Mouse (Mus musculus): ENCODE data around the gene Csrp2.

DNA sequence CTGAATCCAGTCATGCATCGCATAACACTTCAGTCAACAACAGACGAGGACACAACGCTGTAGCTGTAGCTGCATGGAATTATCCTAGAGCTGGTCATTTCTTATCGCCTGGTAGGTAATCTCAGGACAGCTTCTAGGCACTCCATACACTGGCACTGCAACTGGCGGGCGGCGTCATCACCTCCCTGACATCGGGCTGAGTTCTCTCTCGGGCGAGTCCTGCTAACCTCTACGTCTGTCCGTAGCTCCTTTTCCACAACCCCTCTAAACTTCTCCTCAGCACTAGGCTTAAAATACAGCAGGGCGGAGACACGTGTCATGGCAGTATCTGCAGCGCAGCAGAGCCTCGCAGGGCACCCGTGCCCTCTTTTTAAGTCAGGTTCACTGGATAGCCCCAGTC lies 67.1 kb downstream of the Csrp2 start:
- TF ChIP-seq ZKSCAN1 (IDR thresholded peaks at IDR 0.05; ENCODE audit: low read depth, low read length) (no peak), CTCF (IDR thresholded peaks at IDR 0.05 in 2 of 3, conservative IDR thresholded peaks at IDR 0.05 in 1 of 3; ENCODE audit: control insufficient read depth in 1 of 3, insufficient read depth in 1 of 3, low read depth in 2 of 3, low read length in 3 of 3, poor library complexity in 1 of 3, severe bottlenecking in 1 of 3) (no peak)
